Mouse (Mus musculus): Measurements from ENCODE around the gene Gm21954.

Gene Gm21954

GRCm38 (mm10) chr3:55419334-55419733, 52.7 kb downstream of the Gm21954 start:
- DNase-seq (ENCODE audit: low spot score in 2 of 2), result no peak

DNA sequence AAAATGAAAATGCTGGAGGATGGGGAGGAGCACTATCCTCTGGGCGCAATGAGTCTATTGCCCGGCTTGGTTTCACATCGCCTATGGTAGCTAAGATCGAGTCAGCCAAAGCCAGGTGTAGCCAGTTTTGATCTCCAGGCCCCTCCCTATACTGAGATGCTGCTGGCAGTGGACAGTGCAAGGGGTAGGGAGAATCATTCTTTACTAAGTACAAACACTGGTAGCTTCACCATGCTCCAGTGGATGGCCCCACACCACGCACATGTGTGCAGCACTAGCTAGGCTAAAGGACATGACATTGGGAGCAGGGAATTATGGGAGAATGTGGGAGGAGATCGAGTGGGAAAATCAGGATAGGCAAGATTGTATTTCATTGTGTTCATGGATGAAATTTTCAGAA, 53.2 kb downstream of the Gm21954 start:
- no peak for DNase-seq (ENCODE audit: low spot score in 2 of 2)

GRCm38 (mm10) chr3:55415527-55415950, 56.5 kb downstream of the Gm21954 start:
- DNase-seq (ENCODE audit: low spot score in 2 of 2), result no peak

Measured in urinary bladder, postnatal 36 days (tissue).